Mouse (Mus musculus) heart, postnatal 0 days (tissue): ENCODE measurements at regions not wholly inside any gene's neighbourhood (a gene's known extent, or its start where the extent isn't known, plus 50 kb on each side); places are given as distances from the start of the nearest gene placed in this dataset.
A peak's percentile ranks its signal among the peaks of the same experiment; 100 is the strongest.

Source experiments
- ATAC-seq: fragments of 200-750 bp; cut with Nextera tagmentation; 2 replicates; pipeline ENCODE4 v1.8.0; 2017; ENCODE audit warnings: low read depth, moderate number of reproducible peaks, moderate library complexity; ENCODE audit not compliant: insufficient read depth
- DNase-seq: peaks from one replicate; pipeline ENCODE4 v3.0.0-alpha.2; 2016; ENCODE audit warnings: low spot score
- H3K27ac ChIP-seq: fragments of 300-500 bp; sonication (generic); 2 replicates; pipeline ENCODE4 v1.5.1; 2014; ENCODE audit warnings: low read depth, mild to moderate bottlenecking
- H3K27me3 ChIP-seq: fragments of 300-500 bp; sonication (generic); 2 replicates; pipeline ENCODE4 v1.6.1; 2014; ENCODE audit warnings: low read length, mixed read lengths; ENCODE audit not compliant: control insufficient read depth, insufficient read depth
- H3K36me3 ChIP-seq: fragments of 300-500 bp; sonication (generic); replicated peaks from 2 replicates; pipeline ENCODE4 v1.6.1; 2014; ENCODE audit warnings: low read length, mixed read lengths; ENCODE audit not compliant: control insufficient read depth, insufficient read depth
- H3K4me1 ChIP-seq: fragments of 300-500 bp; sonication (generic); 2 replicates; pipeline ENCODE4 v1.6.1; 2014; ENCODE audit warnings: antibody characterized with exemption; ENCODE audit not compliant: control insufficient read depth, insufficient read depth
- H3K4me2 ChIP-seq: fragments of 300-500 bp; sonication (generic); 2 replicates; pipeline ENCODE4 v1.6.1; 2014; ENCODE audit warnings: low read depth, mild to moderate bottlenecking, low read length, moderate library complexity
- H3K4me3 ChIP-seq: fragments of 300-500 bp; sonication (generic); 2 replicates; pipeline ENCODE4 v1.5.1; 2014; ENCODE audit warnings: low read depth, low read length
- H3K9ac ChIP-seq: fragments of 300-500 bp; sonication (generic); replicated peaks from 2 replicates; pipeline ENCODE4 v1.6.1; 2014; ENCODE audit warnings: low read depth, low read length, mixed read lengths
- H3K9me3 ChIP-seq: fragments of 300-500 bp; sonication (generic); replicated peaks from 2 replicates; pipeline ENCODE4 v1.6.1; 2016; ENCODE audit warnings: low read length; ENCODE audit not compliant: control insufficient read depth
- CTCF ChIP-seq: IDR thresholded peaks from 2 replicates; pipeline ENCODE4 v1.5.1; 2016; ENCODE audit warnings: antibody characterized with exemption, control low read depth, low read depth
- EP300 ChIP-seq: IDR thresholded peaks from 2 replicates; pipeline ENCODE4 v1.6.1; 2016; ENCODE audit warnings: antibody characterized with exemption, low read depth
- WGBS: fragments of 180-500 bp; shearing (Covaris S2); extraction: QIAGEN DNeasy Blood & Tissue Kit; methylation state at CpG from one replicate; pipeline ENCODE4 v1.1.7; 2014; 5-methylcytosine and 5-hydroxymethylcytosine counted together

- H3K4me3 ChIP-seq, result no peak overlapping the region
- DNase-seq, result no peak
- H3K9me3 ChIP-seq, result no peaks in the 10 kb centered on the region
- no peaks in the 10 kb centered on the region for H3K36me3 ChIP-seq
- H3K27ac ChIP-seq, result no peak overlapping the region
- WGBS, result 63% methylated on average over 8 of the region's 8 CpGs
- H3K27me3 ChIP-seq, result no peaks in the 10 kb centered on the region
- no peak overlapping the region for H3K4me2 ChIP-seq
- no peaks in the 10 kb centered on the region for H3K4me1 ChIP-seq
- ATAC-seq, result no peak
- H3K9ac ChIP-seq, result no peak overlapping the region; the same call in 1 of the 2 replicates
- TF ChIP-seq EP300 (no peak), CTCF (no peak)
Observed at GRCm38 (mm10) chr1:194160761-194161461, 457.1 kb upstream of the Plxna2 start.

- Histone ChIP-seq H3K27ac (no peak overlapping the region), H3K9me3 (no peaks in the 10 kb centered on the region), H3K4me3 (no peak overlapping the region), H3K9ac (no peak overlapping the region), H3K4me1 (no peaks in the 10 kb centered on the region), H3K4me2 (no peak overlapping the region), H3K27me3 (no peaks in the 10 kb centered on the region), H3K36me3 (no peaks in the 10 kb centered on the region)
- ATAC-seq (no peak), DNase-seq (no peak)
- TF ChIP-seq CTCF, result no peak
- no peak for TF ChIP-seq EP300
- 83% methylated on average over 6 of the region's 6 CpGs for WGBS
Observed at GRCm38 (mm10) chr1:194157268-194157667, 460.8 kb upstream of the Plxna2 start.

- Histone ChIP-seq H3K9ac (no peak overlapping the region), H3K27ac (no peak overlapping the region), H3K36me3 (no peaks in the 10 kb centered on the region), H3K27me3 (no peaks in the 10 kb centered on the region), H3K4me1 (no peaks in the 10 kb centered on the region), H3K4me3 (no peak overlapping the region), H3K4me2 (peak overlapping the region; percentile 36), H3K9me3 (no peaks in the 10 kb centered on the region)
- DNase-seq (peak; percentile 45), ATAC-seq (no peak)
- 32% methylated on average over 11 of the region's 11 CpGs for WGBS
- TF ChIP-seq EP300, result no peak
- TF ChIP-seq CTCF, result no peak
Observed at GRCm38 (mm10) chr1:194148416-194149364, 469.3 kb upstream of the Plxna2 start.

GRCm38 (mm10) chr1:194117631-194118360, 500.2 kb upstream of the Plxna2 start:
- 70% methylated on average over 4 of the region's 4 CpGs for WGBS
- DNase-seq (no peak), ATAC-seq (no peak)

GRCm38 (mm10) chr1:194114399-194114798, 503.6 kb upstream of the Plxna2 start:
- Histone ChIP-seq H3K36me3 (no peaks in the 10 kb centered on the region), H3K4me1 (no peaks in the 10 kb centered on the region), H3K4me3 (no peak overlapping the region), H3K4me2 (no peak overlapping the region), H3K9me3 (no peaks in the 10 kb centered on the region), H3K9ac (no peak overlapping the region), H3K27me3 (no peaks in the 10 kb centered on the region), H3K27ac (no peak overlapping the region)
- 61% methylated on average over 1 of the region's 1 CpGs for WGBS
- TF ChIP-seq CTCF (no peak), EP300 (no peak)
- DNase-seq (no peak), ATAC-seq (no peak)

More at GRCm38 (mm10) chr1:194117631-194118360, 500.2 kb upstream of the Plxna2 start:
- Histone ChIP-seq H3K36me3 (no peaks in the 10 kb centered on the region), H3K9ac (no peak overlapping the region), H3K27me3 (no peaks in the 10 kb centered on the region), H3K4me1 (no peaks in the 10 kb centered on the region), H3K27ac (no peak overlapping the region), H3K4me2 (no peak overlapping the region), H3K9me3 (no peaks in the 10 kb centered on the region), H3K4me3 (no peak overlapping the region)
- TF ChIP-seq CTCF, result no peak
- no peak for TF ChIP-seq EP300
